Mouse (Mus musculus): Measurements from ENCODE around the gene Ift57.

DNA sequence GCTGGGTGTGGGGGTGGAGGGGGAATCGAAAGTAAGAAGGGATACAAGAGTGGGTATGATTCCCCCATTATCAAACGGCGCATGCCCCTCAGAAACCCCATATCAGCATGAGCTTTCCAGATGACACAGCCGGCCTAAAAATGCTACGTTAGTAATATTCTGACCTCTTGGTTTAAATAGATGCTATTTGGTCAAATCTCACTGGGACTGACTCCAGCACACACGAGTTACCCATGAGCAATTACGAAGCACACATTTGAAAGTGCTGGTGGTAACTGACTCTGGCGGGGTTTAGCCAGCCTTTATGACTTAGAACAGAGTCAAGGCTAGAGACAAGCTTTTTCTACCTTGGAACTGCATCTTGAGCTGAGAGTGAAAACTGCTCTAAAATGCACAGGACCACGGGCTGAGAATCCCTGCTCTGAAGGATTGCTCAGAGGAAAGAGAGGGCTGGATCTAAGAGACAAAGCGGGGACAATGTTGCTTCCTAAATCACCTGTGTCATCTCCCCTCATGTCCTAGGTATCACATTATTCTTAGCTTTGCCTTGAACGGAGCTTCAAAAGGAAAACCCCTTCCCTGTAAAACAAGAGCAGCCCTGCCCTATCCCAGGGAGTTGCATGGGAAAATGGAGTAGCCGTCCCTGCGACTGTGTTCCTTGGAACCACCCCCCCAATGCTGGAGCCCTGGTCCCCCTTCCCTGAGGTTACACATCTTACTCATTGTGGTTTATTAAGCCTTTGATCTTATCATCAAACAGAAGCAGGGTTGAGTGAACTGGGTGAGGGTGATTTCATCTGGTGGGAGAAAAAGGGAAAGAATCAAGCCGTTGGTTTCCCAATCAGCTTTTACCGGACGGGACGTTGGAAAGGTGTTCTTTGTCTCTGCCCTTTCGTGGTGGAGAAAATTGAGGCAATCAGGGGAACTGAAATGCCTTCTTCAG is 75.3 kb downstream of the Ift57 start:
- no peak for TF ChIP-seq POLR2A (IDR thresholded peaks at IDR 0.05; ENCODE audit: insufficient read depth, low read depth, low read length)
- no peak for TF ChIP-seq CTCF (IDR thresholded peaks at IDR 0.05)
- no peak for TF ChIP-seq EP300 (IDR thresholded peaks at IDR 0.05; ENCODE audit: insufficient read depth, low read depth, low read length)

All from heart, adult 2 months (tissue).